Mouse (Mus musculus) CH12.LX (cell line): ENCODE measurements around the gene Usp6nl. TPM values are rescaled to one million over a fixed set of nuclear protein-coding genes. Genes with fewer than 3 reads are reported as not detected.

Experiments used
- DNase-seq: peaks from one replicate; pipeline ENCODE4 v3.0.0-alpha.2; 2013; ENCODE audit errors: extremely low read depth
- H3K27ac ChIP-seq: 2 replicates; pipeline ENCODE4 v1.5.1; 2012; ENCODE audit warnings: low read depth, mild to moderate bottlenecking, control low read depth, moderate library complexity; ENCODE audit not compliant: insufficient read depth
- H3K27me3 ChIP-seq: replicated peaks from 2 replicates; pipeline ENCODE3; 2012; ENCODE audit warnings: inconsistent platforms
- H3K36me3 ChIP-seq, 2 experiments: replicated peaks in 1 of 2; 2 replicates each; pipeline versions ENCODE3 to v1.6.1; 2012; ENCODE audit warnings: inconsistent platforms in 1 of 2, low read length in 1 of 2, mild to moderate bottlenecking in 1 of 2, mixed read lengths in 1 of 2, moderate library complexity in 1 of 2; ENCODE audit not compliant: control insufficient read depth in 1 of 2, insufficient read depth in 1 of 2
- H3K4me1 ChIP-seq, 2 experiments: 2 replicates each; pipeline ENCODE4 v1.6.1; 2012; ENCODE audit warnings: inconsistent platforms in 1 of 2, moderate library complexity in 1 of 2; ENCODE audit not compliant: insufficient read depth in 2 of 2, control insufficient read depth in 1 of 2
- H3K4me2 ChIP-seq: 2 replicates; pipeline ENCODE4 v1.6.1; 2012; ENCODE audit warnings: low read depth, mild to moderate bottlenecking, control low read depth; ENCODE audit not compliant: poor library complexity, insufficient read depth, severe bottlenecking
- H3K4me3 ChIP-seq, 3 experiments: fragments of 150-350 bp in 1 of 3; sonication (generic) in 1 of 3; replicated peaks in 1 of 3; 2 replicates each; pipeline versions ENCODE3 to v1.5.1; 2011 to 2012; ENCODE audit warnings: low read depth in 2 of 3, low read length in 2 of 3, mild to moderate bottlenecking in 2 of 3, moderate library complexity in 2 of 3, control low read depth in 1 of 3, improper control_type of control experiment in 1 of 3, inconsistent platforms in 1 of 3, mixed read lengths in 1 of 3; ENCODE audit not compliant: poor library complexity in 1 of 3
- H3K79me2 ChIP-seq: replicated peaks from 2 replicates; pipeline ENCODE4 v1.6.1; 2012; ENCODE audit warnings: mild to moderate bottlenecking, moderate library complexity; ENCODE audit not compliant: control insufficient read depth, poor library complexity, insufficient read depth, severe bottlenecking; ENCODE audit errors: extremely low read depth
- H3K9ac ChIP-seq: 2 replicates; pipeline ENCODE4 v1.6.1; 2012; ENCODE audit warnings: low read depth, mild to moderate bottlenecking, control low read depth, moderate library complexity; ENCODE audit not compliant: insufficient read depth
- H3K9me3 ChIP-seq: replicated peaks from 2 replicates; pipeline ENCODE3; 2012; ENCODE audit warnings: low read length, inconsistent platforms, mixed read lengths
- BHLHE40 ChIP-seq: IDR thresholded peaks from 2 replicates; pipeline ENCODE4 v1.6.1; 2011; ENCODE audit warnings: mild to moderate bottlenecking, low read depth, low read length, improper control_type of control experiment
- CHD2 ChIP-seq: IDR thresholded peaks from 2 replicates; pipeline ENCODE4 v1.6.1; 2011; ENCODE audit warnings: low read length, improper control_type of control experiment
- CTCF ChIP-seq, 2 experiments: IDR thresholded peaks in 1 of 2; conservative IDR thresholded peaks in 1 of 2; 2 replicates each; pipeline ENCODE4 v1.5.1; 2011 to 2012; ENCODE audit warnings: low read depth in 2 of 2, low read length in 2 of 2, improper control_type of control experiment in 1 of 2, inconsistent platforms in 1 of 2, mild to moderate bottlenecking in 1 of 2, moderate library complexity in 1 of 2
- E2F4 ChIP-seq: IDR thresholded peaks from 2 replicates; pipeline ENCODE4 v1.6.1; 2011; ENCODE audit warnings: low read depth, low read length, improper control_type of control experiment; ENCODE audit not compliant: insufficient replicate concordance
- ELF1 ChIP-seq: IDR thresholded peaks from 2 replicates; pipeline ENCODE4 v1.6.1; 2014; ENCODE audit warnings: low read depth, mild to moderate bottlenecking, inconsistent platforms, low read length, improper control_type of control experiment
- GABPA ChIP-seq: IDR thresholded peaks from 2 replicates; pipeline ENCODE4 v1.6.1; 2012; ENCODE audit warnings: low read depth, low read length, improper control_type of control experiment, inconsistent platforms; ENCODE audit not compliant: insufficient replicate concordance
- JUN ChIP-seq: IDR thresholded peaks from 2 replicates; pipeline ENCODE4 v1.6.1; 2011; ENCODE audit warnings: low read depth, mild to moderate bottlenecking, low read length, improper control_type of control experiment, moderate library complexity; ENCODE audit not compliant: insufficient read depth
- MAX ChIP-seq: IDR thresholded peaks from 2 replicates; pipeline ENCODE4 v1.6.1; 2011; ENCODE audit warnings: low read length, improper control_type of control experiment
- MAZ ChIP-seq: IDR thresholded peaks from 2 replicates; pipeline ENCODE4 v1.6.1; 2012; ENCODE audit warnings: low read depth, mild to moderate bottlenecking, inconsistent platforms, low read length, improper control_type of control experiment, moderate library complexity
- MXI1 ChIP-seq: IDR thresholded peaks from 2 replicates; pipeline ENCODE4 v1.6.1; 2011; ENCODE audit warnings: mild to moderate bottlenecking, low read depth, low read length, improper control_type of control experiment
- POLR2A ChIP-seq: IDR thresholded peaks from 2 replicates; pipeline ENCODE4 v1.6.1; 2011; ENCODE audit warnings: low read depth, mild to moderate bottlenecking, improper control_type of control experiment, low read length
- POLR2AphosphoS2 ChIP-seq: IDR thresholded peaks from 2 replicates; pipeline ENCODE4 v1.6.1; 2011; ENCODE audit warnings: low read depth, low read length, improper control_type of control experiment
- RCOR1 ChIP-seq: conservative IDR thresholded peaks from 2 replicates; pipeline ENCODE4 v1.6.1; 2012; ENCODE audit warnings: low read depth, mild to moderate bottlenecking, inconsistent platforms, low read length, improper control_type of control experiment
- SMC3 ChIP-seq: IDR thresholded peaks from 2 replicates; pipeline ENCODE4 v1.6.1; 2011; ENCODE audit warnings: low read depth, low read length, improper control_type of control experiment
- TBP ChIP-seq: conservative IDR thresholded peaks from 2 replicates; pipeline ENCODE4 v1.6.1; 2011; ENCODE audit warnings: low read depth, low read length, improper control_type of control experiment
- TCF12 ChIP-seq: IDR thresholded peaks from 2 replicates; pipeline ENCODE4 v1.6.1; 2014; ENCODE audit warnings: low read depth, mild to moderate bottlenecking, inconsistent platforms, low read length, improper control_type of control experiment
- USF2 ChIP-seq: conservative IDR thresholded peaks from 2 replicates; pipeline ENCODE4 v1.6.1; 2011; ENCODE audit warnings: low read depth, low read length, improper control_type of control experiment
- ZMIZ1 ChIP-seq: IDR thresholded peaks from 2 replicates; pipeline ENCODE4 v1.6.1; 2012; ENCODE audit warnings: low read depth, mild to moderate bottlenecking, inconsistent platforms, low read length, improper control_type of control experiment
- dilution Hi-C: fragments of 300-500 bp; cut with MboI; formaldehyde crosslinking; loops from 2 replicates; pipeline ENCODE4 v1.14.3; 2020; ENCODE audit warnings: low sequenced_read_pairs; ENCODE audit not compliant: extremely low pct_unique_long_range_greater_than_20kb, extremely low pct_ligation_motif_present
- in situ Hi-C: fragments of 300-500 bp; cut with MboI; formaldehyde crosslinking; loops from 3 replicates; pipeline ENCODE4 v1.14.3; 2019; ENCODE audit warnings: low sequenced_read_pairs, low pct_ligation_motif_present, low pct_unique_long_range_greater_than_20kb, mixed read lengths
- polyA plus RNA-seq: library from polyadenylated mRNA; unstranded; fragments of >175 nt; gene quantifications from 2 replicates; pipeline ENCODE4 v1.2.1, GENCODE M21; 2012; ENCODE audit warnings: low read depth; ENCODE audit not compliant: insufficient read length
- total RNA-seq, 2 experiments: library from RNA; depleted of rRNA; stranded (reverse); fragments of 300-350 nt in 1 of 2; fragments of >200 nt in 1 of 2; gene quantifications; 2 replicates each; pipeline ENCODE4 v1.2.3; 2012 to 2014

Usp6nl gene
- total and polyA plus RNA-seq, 3 experiments: 4.1 to 12.1 (median 4.6) TPM

GRCm38 (mm10) chr2:6414400-6414799 lies 91.9 kb downstream of the Usp6nl start:
- no peak for DNase-seq
- dilution Hi-C loops (no loop called here), in situ Hi-C loops (loop anchor here (25.0 kb wide), 1 partner anchor 402 kb away; no protein-coding TSS in a partner anchor)
- Histone ChIP-seq H3K79me2 (no peaks in the 10 kb centered on the region), H3K27ac (no peak overlapping the region), H3K4me2 (no peak overlapping the region), H3K36me3 (peaks cover 0 to 53% of the 10 kb centered on the region in 2 experiments), H3K9me3 (no peaks in the 10 kb centered on the region), H3K4me1 (0 out of 4 replicates have a peak, but pooled peaks cover 0 to 6% of the 10 kb centered on the region in 2 experiments), H3K4me3 (no peak overlapping the region), H3K27me3 (no peaks in the 10 kb centered on the region), H3K9ac (no peak overlapping the region)
- TF ChIP-seq MAX: no peak
- no peak for TF ChIP-seq TCF12
- TF ChIP-seq JUN: no peak
- no peak for TF ChIP-seq CTCF (conservative IDR thresholded peaks at IDR 0.05 in 1 of 2, IDR thresholded peaks at IDR 0.05 in 1 of 2; ENCODE audit: low read depth in 2 of 2, low read length in 2 of 2)
- no peak for TF ChIP-seq POLR2A
- TF ChIP-seq GABPA: no peak
- no peak for TF ChIP-seq MAZ
- TF ChIP-seq E2F4: no peak
- no peak for TF ChIP-seq POLR2AphosphoS2
- TF ChIP-seq CHD2: no peak
- TF ChIP-seq TBP: no peak

GRCm38 (mm10) chr2:6417158-6417557 lies 94.7 kb downstream of the Usp6nl start:
- no peaks in the 10 kb centered on the region for H3K9me3 ChIP-seq
- H3K79me2 ChIP-seq: no peaks in the 10 kb centered on the region
- no peak overlapping the region for H3K27ac ChIP-seq
- H3K36me3 ChIP-seq: peaks cover 0 to 45% of the 10 kb centered on the region in 2 experiments
- in situ Hi-C loops (loop anchor here (25.0 kb wide), 1 partner anchor 405 kb away; no protein-coding TSS in a partner anchor), dilution Hi-C loops (no loop called here)
- no peak overlapping the region for H3K4me2 ChIP-seq
- H3K27me3 ChIP-seq: no peaks in the 10 kb centered on the region
- peaks cover 0 to 14% of the 10 kb centered on the region in 2 experiments; a peak in 2 of 4 replicates for H3K4me1 ChIP-seq
- H3K9ac ChIP-seq: no peak overlapping the region
- no peak for DNase-seq
- TF ChIP-seq CTCF (conservative IDR thresholded peaks at IDR 0.05 in 1 of 2, IDR thresholded peaks at IDR 0.05 in 1 of 2; ENCODE audit: low read depth in 2 of 2, low read length in 2 of 2) (no peak), MXI1 (no peak), SMC3 (no peak), ELF1 (no peak), USF2 (no peak), ZMIZ1 (no peak), BHLHE40 (no peak), RCOR1 (no peak)
- no peak overlapping the region for H3K4me3 ChIP-seq
